Mouse (Mus musculus): ENCODE results near the gene Gm20388.

Gm20388 gene

DNA sequence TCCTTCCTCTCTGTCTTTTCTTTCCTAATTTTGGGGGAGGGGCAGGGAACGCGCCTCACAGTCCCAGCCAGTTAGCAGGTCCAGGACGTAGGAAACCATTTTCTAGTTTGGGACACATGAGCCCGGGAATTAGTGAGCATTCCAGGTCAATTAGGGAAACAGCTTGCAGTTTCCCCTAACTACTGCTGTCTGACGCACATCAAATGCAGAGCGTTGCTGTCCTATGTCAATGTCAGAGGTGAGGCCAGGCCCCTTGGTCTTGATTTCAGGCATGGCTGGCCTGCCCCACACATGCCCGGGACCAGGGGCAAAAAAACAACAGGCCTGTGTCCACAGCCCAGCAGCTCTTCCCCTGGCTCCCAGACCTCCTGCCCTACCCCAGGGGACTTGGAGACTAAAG, 1259.5 kb downstream of the Gm20388 start:
- DNase-seq = no peak

DNA sequence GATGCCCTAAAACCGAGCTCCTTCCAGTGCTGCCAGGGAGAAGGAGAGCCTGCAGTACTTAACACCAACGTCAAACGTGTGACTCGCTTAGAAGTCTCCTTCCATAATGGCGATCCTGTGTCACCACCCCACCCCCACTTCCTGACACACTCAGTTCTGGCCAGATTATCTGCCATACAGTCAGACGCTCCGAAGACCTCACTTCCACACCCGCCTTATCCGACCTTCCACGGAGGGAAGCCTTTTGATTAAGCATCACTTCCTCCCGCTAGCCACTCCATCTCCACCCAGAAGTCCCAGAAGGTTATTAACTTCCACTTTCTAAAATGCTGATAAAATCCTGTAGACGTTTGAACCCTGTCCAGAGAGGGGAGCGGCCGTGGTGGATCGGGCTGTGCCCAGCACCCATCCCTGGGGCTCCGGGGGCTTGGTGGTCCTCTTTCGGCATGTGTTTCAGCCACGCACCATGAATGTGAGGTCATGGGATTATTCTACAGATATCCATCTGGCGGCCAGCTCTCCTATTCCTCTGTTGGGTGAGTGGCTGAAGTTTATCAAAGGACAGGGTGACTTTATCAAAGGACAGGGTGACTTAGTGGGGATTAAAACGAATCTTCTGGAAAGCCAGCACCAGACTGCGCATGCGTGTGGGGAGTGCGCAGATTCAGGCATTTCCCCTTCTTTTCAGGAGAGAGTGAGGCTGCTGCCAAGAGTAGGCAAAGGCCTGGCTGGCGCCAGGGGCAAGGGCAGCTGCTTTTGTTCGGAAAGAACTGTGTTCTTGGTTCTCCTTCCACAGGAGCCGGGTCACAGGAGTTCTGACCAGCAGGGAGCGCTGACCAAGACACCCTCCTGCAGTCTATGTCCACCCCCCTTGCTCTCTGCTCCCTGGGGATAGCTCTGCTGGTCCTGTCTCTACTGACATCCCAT, 1260.2 kb downstream of the Gm20388 start:
- DNase-seq = peak; percentile 37

DNA sequence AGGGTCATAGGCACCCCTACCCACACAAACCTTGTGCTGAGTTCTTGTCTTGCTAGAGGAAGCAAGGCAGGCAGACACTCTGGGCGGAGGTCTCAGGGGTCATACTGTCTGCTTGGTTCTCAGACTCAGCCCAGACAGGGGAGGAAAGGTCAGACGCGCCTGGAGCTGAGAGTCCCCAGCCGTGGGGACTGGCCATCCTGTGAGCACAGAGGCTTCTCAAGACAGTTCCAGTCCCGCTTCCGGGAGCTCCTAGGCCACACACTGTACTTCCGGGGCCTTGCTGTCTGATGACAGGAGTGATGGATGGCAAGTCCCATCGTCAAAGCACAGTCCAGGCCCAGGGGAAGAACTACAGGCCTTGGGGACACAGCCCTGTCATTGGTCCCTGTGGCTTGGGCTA, 1261.9 kb downstream of the Gm20388 start:
- no peak for DNase-seq

DNA sequence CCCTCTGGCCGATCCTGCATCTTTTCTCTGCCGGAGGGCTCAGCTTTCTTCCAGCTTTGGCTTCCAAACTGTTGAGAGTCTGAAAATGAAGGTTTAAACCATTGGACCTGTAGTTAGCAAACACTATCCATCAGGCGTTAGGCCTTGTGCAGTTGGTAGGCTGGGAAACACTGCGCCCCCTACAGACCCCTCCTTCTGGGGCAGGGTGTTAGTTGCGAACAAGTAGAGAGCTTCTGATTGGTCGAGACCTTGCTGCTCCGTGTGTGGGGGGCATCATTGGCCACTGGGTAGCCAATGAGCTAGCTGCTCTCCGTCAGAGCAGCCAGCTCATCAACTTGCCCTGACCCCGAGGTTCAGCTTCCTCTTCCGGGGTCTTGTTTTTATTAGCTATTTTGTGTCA, 1263.5 kb downstream of the Gm20388 start:
- DNase-seq = peak; percentile 20

DNA sequence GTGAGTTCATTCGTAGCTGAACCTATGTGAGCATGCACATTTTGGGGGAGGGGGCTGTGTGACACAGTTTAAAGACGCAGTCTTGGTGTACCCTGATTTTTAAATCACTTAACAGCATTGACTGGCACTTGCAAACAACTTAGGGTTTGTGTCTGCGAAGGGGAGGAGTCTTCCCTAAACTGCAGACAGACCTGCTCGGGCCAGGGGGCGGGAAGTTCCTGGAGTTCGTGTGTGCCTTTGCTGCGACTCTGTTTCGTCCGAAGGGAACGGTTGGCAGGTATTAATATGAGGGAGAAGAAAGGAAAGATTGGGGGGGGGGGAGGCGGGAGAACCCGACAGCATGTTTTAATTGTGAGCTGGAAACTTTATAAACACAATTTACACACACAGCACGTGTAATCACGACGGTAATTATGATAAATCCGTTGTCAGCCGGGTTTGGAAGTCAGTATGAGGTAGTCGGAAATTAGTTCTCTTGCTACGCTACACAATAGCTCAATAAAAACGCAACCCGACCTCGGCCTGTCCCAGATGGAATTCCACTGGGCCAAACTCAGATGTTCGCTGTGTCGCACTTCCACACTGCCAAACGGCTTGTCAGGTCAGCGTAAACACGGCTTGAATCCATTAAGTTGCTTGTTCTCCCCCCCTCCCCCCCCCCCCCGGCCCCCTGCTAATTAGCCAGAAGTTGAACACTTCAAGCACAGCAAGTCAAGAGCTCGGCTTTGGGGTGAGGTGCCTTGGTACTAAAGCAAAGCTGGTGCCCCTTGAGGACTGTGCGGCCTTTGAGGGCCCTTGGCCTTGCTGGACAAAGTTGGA, 1264.3 kb downstream of the Gm20388 start:
- no peak for DNase-seq

DNA sequence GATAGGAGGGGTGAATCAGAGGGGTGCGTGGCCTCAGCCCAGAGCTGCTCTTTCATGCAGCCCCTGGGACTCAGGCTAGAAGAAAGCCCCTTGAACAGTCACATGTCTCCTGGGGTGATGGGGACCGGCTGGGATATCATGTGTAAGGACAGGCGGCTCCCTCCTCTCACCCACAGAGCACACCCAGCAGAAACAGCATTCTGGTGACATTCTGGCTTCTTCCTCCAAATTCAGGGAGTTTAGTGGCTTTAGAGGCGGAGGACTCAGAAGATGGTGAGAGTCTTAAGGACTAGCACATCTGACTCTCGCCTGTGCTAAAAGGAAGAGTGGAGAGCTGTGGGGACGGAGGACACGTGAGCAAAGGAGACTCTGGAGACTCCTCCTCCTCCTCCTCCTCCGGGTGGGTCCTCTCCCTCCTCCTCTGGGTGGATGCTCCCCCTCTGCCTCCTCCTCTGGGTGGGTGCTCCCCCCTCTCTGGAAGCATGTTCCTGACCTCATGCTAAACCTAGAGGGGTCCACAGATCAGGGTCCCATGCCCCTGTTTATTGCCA, 1265.0 kb downstream of the Gm20388 start:
- no peak for DNase-seq

DNA sequence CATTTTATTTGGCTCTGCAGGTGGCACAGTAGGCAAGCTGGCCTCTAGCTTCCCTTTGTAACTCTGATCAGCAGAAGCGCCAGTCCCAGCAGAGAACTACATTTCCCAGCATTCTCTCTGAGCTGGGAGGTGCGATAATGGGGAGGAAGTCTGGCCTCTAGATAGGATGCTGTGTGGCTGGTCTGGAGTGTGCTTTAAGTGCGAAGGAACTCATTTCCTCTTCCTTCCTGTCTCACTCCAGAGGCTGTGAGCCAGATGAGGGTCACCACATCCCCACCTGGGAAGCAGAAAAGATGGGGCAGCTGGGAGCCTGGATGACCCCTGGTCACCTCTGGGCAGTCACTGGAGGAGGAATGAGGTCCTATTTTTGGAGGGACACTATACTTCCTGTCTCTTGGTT, 1265.7 kb downstream of the Gm20388 start:
- DNase-seq = no peak

DNA sequence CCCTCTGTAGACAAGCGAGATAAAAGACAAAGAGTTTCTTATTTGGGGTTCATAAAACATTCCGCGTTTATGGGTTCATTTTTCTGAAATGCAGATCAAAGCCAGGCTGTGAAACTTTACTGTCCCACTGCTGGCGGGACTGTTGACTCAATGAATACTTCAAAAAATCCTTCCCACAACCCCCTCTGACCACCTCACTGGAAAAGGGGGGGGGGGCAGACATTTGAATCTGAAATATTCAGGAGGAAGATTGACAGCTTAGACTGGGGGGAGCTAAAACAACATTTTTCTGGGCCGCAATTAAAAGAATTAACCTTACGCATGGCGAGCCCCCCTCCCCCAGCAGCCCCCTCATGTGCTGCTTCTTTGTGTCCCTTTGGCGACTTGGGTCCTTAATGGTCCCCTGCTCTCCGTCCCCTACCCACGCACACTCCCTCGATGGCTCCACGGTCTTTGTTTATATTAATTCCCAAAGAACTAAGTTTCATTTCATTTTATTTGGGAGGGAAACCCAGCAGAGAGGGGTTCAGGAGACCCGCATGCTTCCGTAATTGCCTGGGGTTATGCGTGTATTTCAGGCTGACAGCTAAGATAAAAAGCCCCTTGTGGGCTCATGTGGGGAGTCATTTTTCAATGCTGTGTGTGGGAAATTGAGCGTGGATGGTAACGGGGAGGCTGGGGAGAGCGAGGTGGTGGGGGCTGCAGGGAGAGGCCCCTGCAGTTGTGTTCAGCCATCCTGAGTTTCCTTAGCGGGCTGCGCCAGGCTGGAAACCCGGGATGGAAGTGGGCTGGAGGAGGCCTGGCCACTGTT, 1270.0 kb downstream of the Gm20388 start:
- no peak for DNase-seq

DNA sequence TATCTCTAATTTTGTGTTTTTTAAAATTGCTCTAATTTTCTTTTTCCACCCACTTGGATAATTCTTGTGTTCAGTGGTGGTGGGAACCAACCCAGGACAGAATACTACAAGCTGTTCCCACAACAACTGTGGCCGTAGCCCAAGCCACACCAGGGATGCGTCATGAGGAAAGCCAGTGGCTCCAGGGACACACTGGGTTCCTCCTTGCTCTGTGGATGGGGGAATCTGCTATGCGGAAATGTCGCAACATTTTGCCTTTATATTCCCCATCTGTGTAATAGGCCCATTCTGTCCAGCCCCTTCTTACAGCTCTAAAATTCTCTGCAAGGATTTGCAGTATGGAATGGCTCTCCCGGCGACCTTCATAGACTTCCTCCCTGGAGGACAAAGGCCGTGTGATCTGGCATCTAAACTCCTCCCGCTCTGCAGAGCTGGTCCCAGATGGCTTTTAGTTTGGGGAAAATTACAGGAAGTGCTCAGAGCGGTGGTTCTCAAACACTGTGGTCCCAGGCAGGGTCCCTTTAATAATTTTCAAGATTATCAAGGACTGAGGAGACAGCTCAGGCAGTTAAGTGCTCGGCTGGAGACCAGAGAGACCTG, 1270.7 kb downstream of the Gm20388 start:
- DNase-seq = no peak

DNA sequence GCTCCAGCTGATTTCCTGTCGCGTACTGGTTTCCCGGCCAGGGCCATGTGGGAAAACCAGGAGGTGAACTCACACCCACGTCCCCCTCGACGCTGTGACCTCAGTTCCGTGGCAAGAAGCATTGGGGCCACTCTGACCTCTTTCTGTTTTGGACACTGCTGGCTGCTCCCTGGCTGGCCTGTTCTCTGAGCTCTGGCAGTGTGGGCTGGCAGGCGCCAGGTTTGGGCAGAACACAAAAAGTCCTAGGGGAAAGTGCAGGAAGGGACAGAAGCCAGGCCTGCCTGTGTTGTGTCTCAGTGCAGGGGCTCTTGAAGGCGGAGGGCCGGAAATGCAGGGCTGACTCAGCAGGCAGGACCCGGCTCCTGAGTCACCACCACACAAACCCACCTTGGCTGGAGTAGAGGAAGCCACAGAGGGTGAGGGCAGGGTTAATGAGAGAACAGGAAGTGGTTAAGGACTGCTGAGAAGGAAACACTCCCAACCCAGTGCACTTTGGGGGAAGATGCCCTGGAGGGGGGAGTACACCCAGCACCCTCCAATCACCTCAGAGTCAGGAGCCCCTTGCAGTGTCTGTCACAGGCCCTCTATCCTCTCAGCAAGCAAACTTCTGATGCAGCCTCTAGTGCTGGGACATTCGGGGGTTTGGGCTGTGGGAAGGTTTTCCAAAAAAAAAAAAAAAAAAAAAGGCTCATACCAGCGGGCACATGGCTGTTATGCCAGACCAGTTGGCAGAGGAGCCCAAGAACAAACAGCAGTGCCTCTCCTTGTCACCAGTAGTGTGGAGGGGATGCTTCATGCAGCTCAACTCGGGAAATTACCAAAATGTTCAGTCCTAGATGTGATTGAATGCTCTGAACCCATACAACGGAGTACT, 1277.1 kb downstream of the Gm20388 start:
- DNase-seq = peak; percentile 45

DNA sequence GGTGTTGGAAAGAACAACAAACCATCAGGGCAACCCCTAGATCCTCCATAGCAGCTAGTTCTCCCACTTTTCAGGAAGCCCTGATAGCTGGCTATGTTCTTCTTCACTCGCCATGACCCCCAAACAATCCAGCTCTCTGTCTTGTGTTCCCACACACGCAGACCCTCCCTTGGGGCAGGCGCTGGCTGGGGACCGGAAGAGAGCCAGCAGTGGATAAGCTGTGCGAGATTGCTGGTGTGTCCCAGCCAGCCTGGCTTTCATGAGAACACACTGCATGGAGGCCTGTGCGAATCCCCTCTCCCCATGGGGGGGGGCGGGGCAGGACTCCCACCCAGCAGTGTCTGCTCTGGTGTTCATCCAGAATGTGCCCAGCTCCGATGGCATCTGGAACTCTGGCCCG, 1278.4 kb downstream of the Gm20388 start:
- no peak for DNase-seq

DNA sequence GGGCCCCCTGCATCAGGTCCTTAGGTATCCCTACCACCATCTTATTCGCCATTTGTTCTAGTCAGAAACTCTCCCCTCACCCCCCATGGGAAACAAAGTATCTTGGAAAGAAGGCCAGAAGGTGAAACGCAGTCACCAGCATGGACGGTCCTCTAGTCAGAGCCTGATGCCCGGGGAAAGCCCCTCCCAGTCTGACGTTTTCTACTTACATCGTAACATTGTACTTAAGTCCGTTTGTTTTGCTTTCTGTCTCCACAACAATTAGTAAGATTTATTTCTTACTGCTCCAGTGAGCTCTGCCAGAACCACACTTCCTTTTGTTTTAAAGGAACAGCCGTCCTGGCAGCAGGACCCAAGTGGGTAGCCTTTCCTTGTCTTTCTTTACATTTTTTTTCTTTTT, 1281.8 kb downstream of the Gm20388 start:
- DNase-seq = no peak

DNA sequence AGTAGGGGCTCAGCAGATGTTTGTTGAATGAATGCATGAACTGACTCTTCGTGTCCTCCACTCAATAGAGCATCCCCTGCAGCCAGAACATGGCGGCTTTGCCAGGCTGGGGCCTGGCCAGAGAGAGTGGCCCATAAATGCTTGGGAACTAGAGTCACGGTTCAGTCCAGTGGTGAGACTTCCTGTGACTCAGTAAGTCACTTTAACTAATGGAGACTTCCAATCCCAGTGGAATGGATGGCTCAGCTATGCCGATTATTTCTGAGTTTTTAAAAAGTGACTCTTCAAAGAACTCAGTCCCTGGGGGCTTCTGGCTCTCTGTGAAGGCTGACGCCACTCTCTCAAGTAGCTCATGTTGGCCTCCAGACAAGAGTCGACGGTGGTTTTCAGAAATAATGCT, 1285.3 kb downstream of the Gm20388 start:
- DNase-seq = no peak

DNA sequence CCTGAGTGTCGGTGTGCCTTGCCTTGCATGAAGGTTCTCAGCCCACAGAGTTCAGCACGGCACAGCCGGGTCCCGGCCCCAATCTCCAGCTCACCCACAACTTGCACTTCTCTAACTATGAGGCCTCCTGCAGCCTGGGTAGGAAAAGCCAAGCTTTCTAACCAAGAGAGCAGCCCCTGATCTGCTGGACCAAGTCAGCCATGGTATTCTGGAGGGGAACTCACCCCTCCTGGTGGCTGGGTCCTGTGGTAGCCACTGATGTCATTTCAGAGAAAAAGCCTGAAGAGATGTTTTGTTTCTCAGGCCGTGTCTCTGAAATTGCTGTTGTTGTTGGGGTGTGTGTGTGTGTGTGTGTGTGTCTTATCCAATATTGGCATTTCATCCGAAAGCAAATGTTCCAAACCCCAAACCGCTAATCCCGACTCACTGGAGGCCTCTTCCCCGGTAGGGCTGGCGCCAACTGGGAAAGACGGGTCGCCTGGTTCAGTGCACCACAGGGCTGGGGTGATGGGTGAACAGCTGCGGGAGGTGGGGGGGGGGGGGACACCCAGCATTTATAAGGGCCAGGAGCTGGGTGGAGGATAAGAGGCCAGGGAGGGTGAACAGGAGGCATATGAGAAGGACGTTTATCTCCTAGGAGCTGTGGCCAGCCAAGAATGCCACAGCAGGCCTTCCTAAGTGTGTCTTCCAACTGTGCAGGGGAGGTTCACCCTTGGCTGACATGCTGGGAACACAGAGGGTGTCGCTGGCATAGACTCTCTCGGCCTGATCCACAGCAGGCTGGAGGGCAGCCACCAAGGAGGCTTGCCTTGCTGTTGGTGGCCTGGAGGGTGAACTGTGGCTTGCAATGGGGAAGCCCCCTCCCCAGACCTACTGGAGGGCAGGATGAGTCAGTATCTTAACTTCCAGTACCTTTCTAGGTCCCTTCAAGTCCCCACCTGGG, 1286.4 kb downstream of the Gm20388 start:
- DNase-seq = no peak

DNA sequence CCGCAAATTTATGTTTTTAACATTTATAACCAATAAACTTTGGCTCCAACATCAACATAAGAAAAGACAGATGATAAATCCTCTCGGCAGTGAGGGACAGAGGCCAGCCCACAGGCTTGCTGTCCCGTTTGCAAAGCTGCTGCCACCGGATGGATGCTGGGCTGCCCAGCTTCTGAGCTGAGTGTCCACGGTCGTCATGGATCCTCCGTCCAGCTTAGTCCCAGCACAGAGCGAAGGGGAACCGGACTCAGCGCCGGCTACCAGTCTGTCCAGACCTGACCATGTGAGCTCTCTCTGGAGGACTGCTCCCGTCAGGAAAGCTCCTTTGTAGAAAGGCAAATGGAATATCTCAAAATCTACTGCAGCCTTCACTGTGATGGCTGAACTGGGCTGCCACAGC, 1289.4 kb downstream of the Gm20388 start:
- no peak for DNase-seq

DNA sequence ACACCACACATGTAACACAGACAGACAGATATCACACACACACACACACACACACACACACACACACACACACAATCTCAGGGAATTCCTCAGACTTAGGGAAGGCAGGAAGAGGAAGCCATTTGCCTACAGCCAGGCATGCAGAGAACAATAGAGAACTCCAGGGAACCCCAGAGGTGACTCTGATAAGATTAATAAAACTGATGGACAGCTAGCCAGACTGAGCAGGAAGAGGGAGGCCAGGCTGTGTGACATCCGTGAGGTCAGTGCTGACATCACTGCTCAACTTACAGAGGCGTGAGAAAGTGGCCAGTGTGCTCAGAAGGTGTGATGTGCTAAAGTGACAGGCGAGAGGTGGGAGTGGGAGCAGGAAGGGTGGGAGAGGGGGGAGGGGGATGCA, 1290.3 kb downstream of the Gm20388 start:
- no peak for DNase-seq

DNA sequence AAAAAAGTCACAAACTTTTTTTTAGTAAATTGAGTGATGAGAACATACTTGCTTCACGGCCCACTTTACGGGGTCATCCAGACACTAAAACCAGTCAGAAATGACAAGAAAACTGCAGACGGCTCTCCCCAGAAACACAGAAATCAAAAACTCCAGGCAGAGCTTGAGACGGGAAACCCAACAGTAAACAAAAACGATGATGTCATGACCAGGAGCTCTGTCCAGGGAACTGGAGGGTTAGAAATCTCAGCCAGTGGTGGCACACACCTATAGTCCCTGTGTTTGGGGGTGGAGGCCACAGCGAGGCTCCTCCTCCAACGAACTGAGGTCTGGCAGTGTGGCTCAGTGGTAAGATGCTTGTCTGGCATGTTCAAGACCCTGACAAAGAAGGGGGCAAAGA, 1291.0 kb downstream of the Gm20388 start:
- no peak for DNase-seq

DNA sequence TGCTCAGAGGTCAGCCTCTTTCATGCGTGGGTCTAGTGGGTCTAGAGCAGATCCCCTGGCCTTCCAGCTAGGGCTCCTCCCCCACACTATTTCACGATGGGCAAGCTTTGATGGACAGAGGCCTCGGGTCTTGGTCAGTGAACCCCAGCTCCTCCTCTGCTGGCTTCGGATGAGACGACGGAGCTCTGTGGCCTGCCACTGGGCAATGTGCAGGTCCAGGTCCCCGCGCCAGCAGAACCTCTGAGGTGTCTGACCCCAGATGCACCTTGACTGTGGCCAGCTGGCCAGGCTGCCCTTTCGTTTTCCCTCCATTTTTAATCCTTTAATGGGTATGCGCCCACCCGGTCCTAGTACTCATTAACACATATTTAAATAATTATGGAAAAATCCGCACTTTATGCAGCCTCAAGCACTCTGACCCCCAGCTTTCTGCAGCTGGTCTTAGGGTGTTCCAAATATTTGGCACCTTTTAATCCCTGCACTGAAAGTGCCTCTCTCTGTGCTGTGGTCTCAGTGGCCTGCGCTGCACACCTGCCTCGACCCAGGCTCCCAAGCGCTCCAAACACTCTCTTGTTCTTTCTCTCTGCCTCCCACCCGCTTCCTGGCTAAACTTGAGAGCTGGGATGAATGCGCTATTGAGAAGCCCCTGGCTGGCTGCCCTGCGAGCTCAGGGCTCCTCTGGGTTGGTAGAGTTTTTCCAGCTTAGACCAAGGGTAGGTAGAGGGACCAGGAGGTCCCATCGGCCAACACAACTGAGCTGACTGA, 1293.2 kb downstream of the Gm20388 start:
- no peak for DNase-seq

DNA sequence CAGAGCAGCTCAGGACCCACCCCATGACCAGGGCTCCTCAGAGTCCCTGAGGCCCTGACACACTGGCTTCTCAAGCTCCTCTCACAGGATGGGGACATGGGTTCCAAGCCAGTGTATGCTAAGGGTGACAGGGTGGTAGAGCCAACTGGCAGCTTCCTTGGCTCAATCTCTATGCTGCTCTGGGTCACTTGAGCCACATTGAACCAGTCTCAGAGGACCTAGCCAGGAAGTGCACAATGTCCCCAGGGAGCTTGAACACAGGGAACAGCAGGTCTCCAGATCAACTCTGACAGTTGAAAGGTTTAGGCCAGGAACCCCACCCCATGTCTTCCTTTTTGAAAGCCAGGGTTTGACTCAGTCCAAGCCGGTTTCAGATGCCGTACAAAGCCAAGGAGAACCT, 1296.5 kb downstream of the Gm20388 start:
- no peak for DNase-seq

Measured in liver (tissue).